Mouse (Mus musculus): ENCODE results near the gene Dbx2. TPM values are rescaled to one million over a fixed set of nuclear protein-coding genes. Genes with fewer than 3 reads are reported as not detected.

Gene Dbx2
- total RNA-seq, 2 experiments from 2014 or later: 23.9 to 28.1 TPM

- intact Hi-C loops (cut with DNase I): no loop called here
Measured at GRCm38 (mm10) chr15:95639829-95640134, 16.0 kb downstream of the Dbx2 start.

GRCm38 (mm10) chr15:95639115-95639828 lies 16.5 kb downstream of the Dbx2 start:
- DNase-seq (ENCODE audit: low spot score in 2 of 2): no peak
- intact Hi-C loops (cut with DNase I): no loop called here

More at GRCm38 (mm10) chr15:95639829-95640134, 16.0 kb downstream of the Dbx2 start:
- no peak for DNase-seq (ENCODE audit: low spot score in 2 of 2)

- DNase-seq (ENCODE audit: low spot score in 2 of 2): no peak
- intact Hi-C loops (cut with DNase I): no loop called here
Measured at GRCm38 (mm10) chr15:95624396-95624795, 31.4 kb downstream of the Dbx2 start.

- intact Hi-C loops (cut with DNase I): no loop called here
- no peak for DNase-seq (ENCODE audit: low spot score in 2 of 2)
Measured at GRCm38 (mm10) chr15:95622797-95623196, 33.0 kb downstream of the Dbx2 start.

- intact Hi-C loops (cut with DNase I): no loop called here
- DNase-seq (ENCODE audit: low spot score in 2 of 2): peak in 1 of 2 experiments; percentile 66
Measured at GRCm38 (mm10) chr15:95612600-95612999, 43.2 kb downstream of the Dbx2 start.

GRCm38 (mm10) chr15:95601179-95601578 lies 54.6 kb downstream of the Dbx2 start:
- intact Hi-C loops (cut with DNase I): no loop called here
- DNase-seq (ENCODE audit: low spot score in 2 of 2): no peak

GRCm38 (mm10) chr15:95598630-95599029 lies 57.1 kb downstream of the Dbx2 start:
- DNase-seq (ENCODE audit: low spot score in 2 of 2): peak; percentile 12 to 24
- intact Hi-C loops (cut with DNase I): loop anchor here (5.0 kb wide), 1 partner anchor 94 kb away; no protein-coding TSS in a partner anchor

- no peak for DNase-seq (ENCODE audit: low spot score in 2 of 2)
- intact Hi-C loops (cut with DNase I): no loop called here
Measured at GRCm38 (mm10) chr15:95586906-95587305, 68.9 kb downstream of the Dbx2 start.

- intact Hi-C loops (cut with DNase I): no loop called here
- no peak for DNase-seq (ENCODE audit: low spot score in 2 of 2)
Measured at GRCm38 (mm10) chr15:95584891-95585290, 70.9 kb downstream of the Dbx2 start.

GRCm38 (mm10) chr15:95574661-95575060 lies 81.1 kb downstream of the Dbx2 start:
- intact Hi-C loops (cut with DNase I): loop anchor here (2.0 to 5.0 kb wide), 4 partner anchors 37 to 852 kb away; no protein-coding TSS in a partner anchor
- DNase-seq (ENCODE audit: low spot score in 2 of 2): peak; percentile 76 to 77

Other genes starting within 250 kb of the Dbx2 start
- gene Nell2, start 127.4 kb downstream of the Dbx2 start, total RNA-seq (2021): 100 to 1,000 TPM; 502 to 560 TPM
- gene Ano6, start 134.9 kb upstream of the Dbx2 start, total RNA-seq (2021): 10 to 100 TPM; 21.1 to 22.2 TPM

Data from left cerebral cortex, postnatal 25 days (tissue).